Mouse (Mus musculus) ES-E14 (cell line): ENCODE results near the gene Pdyn. TPM values are rescaled to one million over a fixed set of nuclear protein-coding genes. Genes with fewer than 3 reads are reported as not detected.

Experiments used
- DNase-seq: peaks from one replicate; pipeline ENCODE4 v3.0.0-alpha.2; 2013; ENCODE audit warnings: low read depth, low spot score
- H3K27ac ChIP-seq: 2 replicates; pipeline ENCODE4 v1.5.1; 2012; ENCODE audit warnings: low read depth, mild to moderate bottlenecking, low read length, moderate library complexity, mixed read lengths; ENCODE audit not compliant: poor library complexity, insufficient read depth, severe bottlenecking
- H3K36me3 ChIP-seq: 2 replicates; pipeline ENCODE4 v1.6.1; 2012; ENCODE audit warnings: mild to moderate bottlenecking, low read length, moderate library complexity, mixed read lengths; ENCODE audit not compliant: control insufficient read depth, poor library complexity, insufficient read depth, severe bottlenecking
- H3K4me1 ChIP-seq, 2 experiments: fragments of 150-350 bp in 1 of 2; sonication (generic) in 1 of 2; 2 replicates each; pipeline ENCODE4 v1.6.1; 2012; ENCODE audit warnings: low read length in 2 of 2, mild to moderate bottlenecking in 1 of 2, mixed read lengths in 1 of 2; ENCODE audit not compliant: control insufficient read depth in 2 of 2, insufficient read depth in 2 of 2, poor library complexity in 1 of 2
- H3K4me3 ChIP-seq, 2 experiments: fragments of 150-350 bp in 1 of 2; sonication (generic) in 1 of 2; 2 replicates each; pipeline ENCODE4 v1.5.1; 2012; ENCODE audit warnings: low read length in 2 of 2, low read depth in 1 of 2, mild to moderate bottlenecking in 1 of 2, mixed read lengths in 1 of 2; ENCODE audit not compliant: insufficient read depth in 1 of 2, poor library complexity in 1 of 2, severe bottlenecking in 1 of 2
- H3K9ac ChIP-seq: 2 replicates; pipeline ENCODE4 v1.6.1; 2012; ENCODE audit warnings: low read depth, mild to moderate bottlenecking, low read length, mixed read lengths; ENCODE audit not compliant: poor library complexity, insufficient read depth, severe bottlenecking
- H3K9me3 ChIP-seq: fragments of 150-350 bp; sonication (generic); 2 replicates; pipeline ENCODE4 v1.6.1; 2012; ENCODE audit warnings: low read depth, mild to moderate bottlenecking, low read length; ENCODE audit not compliant: control insufficient read depth, insufficient read depth
- CHD2 ChIP-seq: IDR thresholded peaks from 2 replicates; pipeline ENCODE4 v1.6.1; 2014; ENCODE audit warnings: mild to moderate bottlenecking, low read depth, low read length, inconsistent platforms
- HCFC1 ChIP-seq: IDR thresholded peaks from 2 replicates; pipeline ENCODE4 v1.6.1; 2012; ENCODE audit warnings: low read length, inconsistent platforms, borderline replicate concordance; ENCODE audit not compliant: insufficient read depth
- MAFK ChIP-seq: IDR thresholded peaks from 2 replicates; pipeline ENCODE4 v1.6.1; 2014; ENCODE audit warnings: mild to moderate bottlenecking, low read depth, low read length, inconsistent platforms; ENCODE audit not compliant: insufficient read depth
- ZC3H11A ChIP-seq: IDR thresholded peaks from 2 replicates; pipeline ENCODE4 v1.6.1; 2012; ENCODE audit warnings: low read depth, mild to moderate bottlenecking, inconsistent platforms, low read length, borderline replicate concordance
- ZNF384 ChIP-seq: IDR thresholded peaks from 2 replicates; pipeline ENCODE4 v1.6.1; 2012; ENCODE audit warnings: low read depth, low read length, inconsistent platforms
- in situ Hi-C, 2 experiments: fragments of 600-800 bp; cut with MboI; formaldehyde crosslinking; loops; one replicate each; pipeline ENCODE4 v1.15.1; 2025; ENCODE audit warnings: low sequenced_read_pairs in 2 of 2, inconsistent platforms in 1 of 2; ENCODE audit not compliant: unreplicated experiment in 2 of 2
- total RNA-seq: library from RNA; depleted of rRNA; stranded (reverse); fragments of 300-350 nt; gene quantifications from 2 replicates; pipeline ENCODE4 v1.2.3, GENCODE M21; 2012; rRNA removed

The Pdyn gene
- total RNA-seq, 1 experiment, result 1.6 TPM

GRCm38 (mm10) chr2:129655033-129655432 is 44.6 kb downstream of the Pdyn start:
- no peaks in the 10 kb centered on the region for H3K9me3 ChIP-seq
- TF ChIP-seq CHD2 (no peak), HCFC1 (no peak), ZNF384 (no peak), MAFK (no peak), ZC3H11A (no peak)
- no peaks in the 10 kb centered on the region for H3K4me1 ChIP-seq
- DNase-seq, result no peak
- no peak overlapping the region for H3K27ac ChIP-seq
- H3K4me3 ChIP-seq, result no peak overlapping the region
- H3K36me3 ChIP-seq, result no peaks in the 10 kb centered on the region
- in situ Hi-C loops, result no loop called here
- no peak overlapping the region for H3K9ac ChIP-seq

GRCm38 (mm10) chr2:129654233-129654950 is 45.3 kb downstream of the Pdyn start:
- no peak for TF ChIP-seq ZC3H11A
- TF ChIP-seq CHD2, result no peak
- TF ChIP-seq HCFC1, result no peak
- TF ChIP-seq MAFK, result no peak
- no peak for TF ChIP-seq ZNF384
- in situ Hi-C loops, result no loop called here
- Histone ChIP-seq H3K9me3 (no peaks in the 10 kb centered on the region), H3K36me3 (no peaks in the 10 kb centered on the region), H3K9ac (no peak overlapping the region), H3K4me3 (no peak overlapping the region), H3K27ac (no peak overlapping the region), H3K4me1 (no peaks in the 10 kb centered on the region)
- DNase-seq, result no peak

- no peak overlapping the region for H3K4me3 ChIP-seq
Measured at GRCm38 (mm10) chr2:129653632-129654031, 46.0 kb downstream of the Pdyn start.

GRCm38 (mm10) chr2:129652616-129653015 is 47.0 kb downstream of the Pdyn start:
- H3K4me3 ChIP-seq, result no peak overlapping the region
- no peak overlapping the region for H3K27ac ChIP-seq
- H3K36me3 ChIP-seq, result no peaks in the 10 kb centered on the region
- H3K9ac ChIP-seq, result no peak overlapping the region
- TF ChIP-seq ZNF384 (no peak), ZC3H11A (no peak), CHD2 (no peak), HCFC1 (no peak), MAFK (no peak)
- in situ Hi-C loops, result no loop called here
- no peak for DNase-seq
- H3K4me1 ChIP-seq, result no peaks in the 10 kb centered on the region
- H3K9me3 ChIP-seq, result no peaks in the 10 kb centered on the region

More at GRCm38 (mm10) chr2:129653632-129654031, 46.0 kb downstream of the Pdyn start:
- H3K4me1 ChIP-seq, result no peaks in the 10 kb centered on the region
- DNase-seq, result no peak
- TF ChIP-seq ZNF384 (no peak), MAFK (no peak), CHD2 (no peak)
- H3K9me3 ChIP-seq, result no peaks in the 10 kb centered on the region
- no peak overlapping the region for H3K9ac ChIP-seq
- in situ Hi-C loops, result no loop called here
- no peaks in the 10 kb centered on the region for H3K36me3 ChIP-seq
- H3K27ac ChIP-seq, result no peak overlapping the region

Other genes starting within 250 kb of the Pdyn start
- gene F830045P16Rik, start 163.2 kb downstream of the Pdyn start, total RNA-seq, result not detected in 2 replicates
- 6.5 and 8.3 TPM in 2 replicates for gene Sirpa, start 107.0 kb downstream of the Pdyn start, total RNA-seq
- gene Stk35, start 100.7 kb upstream of the Pdyn start, total RNA-seq, result 22.1 TPM in 2 replicates